ENCODE assay signal across 8 mouse cellular contexts in genomic region chr9:13299190-13299589, GRCm38 (mm10). TPM values are rescaled to one million over a fixed set of nuclear protein-coding genes. Genes with fewer than 3 reads are reported as not detected.
DNase-seq lines count a peak whose midpoint lies in the region; ATAC-seq and TF ChIP-seq lines count a peak whose summit lies in the region.

No protein-coding gene starts in this region.

- in situ Hi-C loops in CH12.LX (cut with MboI; ENCODE audit: low pct_ligation_motif_present, low pct_unique_long_range_greater_than_20kb, low sequenced_read_pairs), result no loop called here

- no peaks in the 10 kb centered on the region for H3K27me3 ChIP-seq in cerebellum, adult 2 months (ENCODE audit: control insufficient read depth, insufficient read depth, low read length)
- H3K27me3 ChIP-seq in CH12.LX (replicated peaks), result no peaks in the 10 kb centered on the region
- no peaks in the 10 kb centered on the region for H3K27me3 ChIP-seq in heart, embryonic 10.5 days (ENCODE audit: insufficient read depth, poor library complexity, severe bottlenecking)
- no peaks in the 10 kb centered on the region for H3K27me3 ChIP-seq in limb, embryonic 14.5 days (ENCODE audit: control insufficient read depth, insufficient read depth, low read length)
- H3K27me3 ChIP-seq in stomach, embryonic 15.5 days (replicated peaks), result no peaks in the 10 kb centered on the region

- H3K9me3 ChIP-seq in CH12.LX (replicated peaks; ENCODE audit: low read length), result no peaks in the 10 kb centered on the region
- H3K9me3 ChIP-seq in heart, embryonic 10.5 days, result no peaks in the 10 kb centered on the region
- H3K9me3 ChIP-seq in limb, embryonic 14.5 days (ENCODE audit: control insufficient read depth, low read length), result no peaks in the 10 kb centered on the region
- H3K9me3 ChIP-seq in stomach, embryonic 15.5 days, result no peaks in the 10 kb centered on the region

- peak overlapping the region; percentile 91 for H3K9ac ChIP-seq in CH12.LX (ENCODE audit: insufficient read depth, low read depth)
- H3K9ac ChIP-seq in limb, embryonic 14.5 days (ENCODE audit: low read depth, low read length, severe bottlenecking), result peak overlapping the region; percentile 7; the same call in 1 of the 2 replicates
- H3K9ac ChIP-seq in stomach, embryonic 15.5 days, result no peak overlapping the region

- no peaks in the 10 kb centered on the region for H3K36me3 ChIP-seq in CH12.LX (replicated peaks in 1 of 2; ENCODE audit: control insufficient read depth in 1 of 2, insufficient read depth in 1 of 2, low read length in 1 of 2)
- H3K36me3 ChIP-seq in heart, embryonic 10.5 days, result no peaks in the 10 kb centered on the region
- H3K36me3 ChIP-seq in limb, embryonic 14.5 days (ENCODE audit: control insufficient read depth, insufficient read depth, low read length), result no peaks in the 10 kb centered on the region
- no peaks in the 10 kb centered on the region for H3K36me3 ChIP-seq in stomach, embryonic 15.5 days

- TF ChIP-seq CTCF in cerebellum, adult 2 months (IDR thresholded peaks at IDR 0.05; ENCODE audit: borderline replicate concordance, insufficient read depth, low read depth, low read length), result no peak
- TF ChIP-seq CTCF in CH12.LX (conservative IDR thresholded peaks at IDR 0.05 in 1 of 2, IDR thresholded peaks at IDR 0.05 in 1 of 2; ENCODE audit: low read depth in 2 of 2, low read length in 2 of 2), result no peak

- TF ChIP-seq RAD21 in CH12.LX (IDR thresholded peaks at IDR 0.05; ENCODE audit: low read depth, low read length), result no peak

- H3K4me3 ChIP-seq in cerebellum, adult 2 months (replicated peaks; ENCODE audit: insufficient read depth, low read depth, low read length), result peak overlapping the region; percentile 49
- peak overlapping the region; percentile 64 to 89 (median 77) for H3K4me3 ChIP-seq in CH12.LX (replicated peaks in 1 of 3; ENCODE audit: low read depth in 2 of 3, low read length in 2 of 3, poor library complexity in 1 of 3)
- peak overlapping the region; percentile 73 for H3K4me3 ChIP-seq in heart, embryonic 10.5 days
- peak overlapping the region; percentile 51 for H3K4me3 ChIP-seq in limb, embryonic 14.5 days (replicated peaks; ENCODE audit: low read length)
- no peak overlapping the region; the same call in none of the 2 replicates for H3K4me3 ChIP-seq in stomach, embryonic 15.5 days (replicated peaks)

- dilution Hi-C loops in CH12.LX (cut with MboI; ENCODE audit: extremely low pct_ligation_motif_present, extremely low pct_unique_long_range_greater_than_20kb, low sequenced_read_pairs), result no loop called here

- H3K4me1 ChIP-seq in cerebellum, adult 2 months (ENCODE audit: control insufficient read depth, insufficient read depth, low read length), result peaks cover 7% of the 10 kb centered on the region; the same call in 1 of the 2 replicates
- H3K4me1 ChIP-seq in CH12.LX (ENCODE audit: control insufficient read depth in 1 of 2, insufficient read depth in 2 of 2), result peaks cover 6 to 54% of the 10 kb centered on the region in 2 experiments; a peak in 3 of 4 replicates
- peaks cover 64% of the 10 kb centered on the region for H3K4me1 ChIP-seq in heart, embryonic 10.5 days
- peaks cover 37% of the 10 kb centered on the region for H3K4me1 ChIP-seq in limb, embryonic 14.5 days (ENCODE audit: control insufficient read depth, insufficient read depth, low read length)
- peaks cover 41% of the 10 kb centered on the region for H3K4me1 ChIP-seq in stomach, embryonic 15.5 days

- H3K27ac ChIP-seq in cerebellum, adult 2 months (ENCODE audit: insufficient read depth, low read length), result peak overlapping the region; percentile 46
- peak overlapping the region; percentile 93 for H3K27ac ChIP-seq in CH12.LX (ENCODE audit: insufficient read depth, low read depth)
- H3K27ac ChIP-seq in heart, embryonic 10.5 days, result peak overlapping the region; percentile 92
- no peak overlapping the region for H3K27ac ChIP-seq in limb, embryonic 14.5 days (replicated peaks; ENCODE audit: low read depth, low read length)
- H3K27ac ChIP-seq in stomach, embryonic 15.5 days, result no peak overlapping the region

- peak overlapping the region; percentile 97 for H3K4me2 ChIP-seq in CH12.LX (ENCODE audit: insufficient read depth, low read depth, poor library complexity, severe bottlenecking)
- H3K4me2 ChIP-seq in limb, embryonic 14.5 days (replicated peaks; ENCODE audit: low read depth, low read length, severe bottlenecking), result peak overlapping the region; percentile 96
- peak overlapping the region; percentile 97 for H3K4me2 ChIP-seq in stomach, embryonic 15.5 days

- no peak for TF ChIP-seq POLR2A in cerebellum, adult 2 months (IDR thresholded peaks at IDR 0.05; ENCODE audit: borderline replicate concordance, insufficient read depth, low read length)
- TF ChIP-seq POLR2A in CH12.LX (IDR thresholded peaks at IDR 0.05; ENCODE audit: low read depth, low read length), result no peak
- TF ChIP-seq POLR2A in limb, embryonic 14.5 days (IDR thresholded peaks at IDR 0.05; ENCODE audit: borderline replicate concordance, extremely low read depth, insufficient read depth, insufficient read length), result no peak

- peak; percentile 42 to 43 for DNase-seq in cerebellum, adult 2 months
- no peak for DNase-seq in cerebellum, adult 11-12 months
- no peak for DNase-seq in CH12.LX (ENCODE audit: extremely low read depth)
- peak; percentile 70 for DNase-seq in heart, embryonic 10.5 days (ENCODE audit: low spot score)
- no peak for DNase-seq in limb, embryonic 14.5 days (ENCODE audit: low spot score)
- no peak for DNase-seq in spleen, adult 12 weeks (ENCODE audit: low spot score)
- DNase-seq in ovary, postnatal 10 days (ENCODE audit: low spot score), result no peak

- TF ChIP-seq EP300 in CH12.LX (IDR thresholded peaks at IDR 0.05; ENCODE audit: low read length), result peak; percentile 4; the same call in 1 of the 2 replicates

- ATAC-seq in limb, embryonic 14.5 days (ENCODE audit: low FRiP score, low read depth), result no peak
- no peak for ATAC-seq in stomach, embryonic 15.5 days (ENCODE audit: insufficient read depth, low FRiP score, low read depth)

- WGBS in cerebellum, adult 2 months, result 19% methylated on average over 6 of the region's 6 CpGs
- 76% methylated on average over 6 of the region's 6 CpGs for WGBS in heart, embryonic 10.5 days
- WGBS in limb, embryonic 14.5 days, result 79% methylated on average over 6 of the region's 6 CpGs
- 82% methylated on average over 6 of the region's 6 CpGs for WGBS in stomach, embryonic 15.5 days

- H3K79me2 ChIP-seq in CH12.LX (replicated peaks; ENCODE audit: control insufficient read depth, extremely low read depth, insufficient read depth, poor library complexity, severe bottlenecking), result peaks cover 41% of the 10 kb centered on the region

TF ChIP-seq in CH12.LX, 34 proteins besides CTCF, POLR2A, EP300 and RAD21 (continues in another document):
- TF ChIP-seq UBTF (IDR thresholded peaks at IDR 0.05; ENCODE audit: low read depth, low read length) (0 out of 2 replicates have a peak, but pooled peaks have one; percentile 40), ZKSCAN1 (IDR thresholded peaks at IDR 0.05; ENCODE audit: borderline replicate concordance, low read depth, low read length) (no peak), IRF4 (IDR thresholded peaks at IDR 0.05; ENCODE audit: low read depth, low read length) (no peak; the same call in 1 of the 2 replicates), MYC (IDR thresholded peaks at IDR 0.05; ENCODE audit: low read depth, low read length) (0 out of 2 replicates have a peak, but pooled peaks have one; percentile 63), NRF1 (IDR thresholded peaks at IDR 0.05; ENCODE audit: low read depth, low read length) (no peak), ZC3H11A (IDR thresholded peaks at IDR 0.05; ENCODE audit: low read depth, low read length) (no peak), CHD2 (IDR thresholded peaks at IDR 0.05; ENCODE audit: low read length) (no peak), USF2 (conservative IDR thresholded peaks at IDR 0.05; ENCODE audit: low read depth, low read length) (peak; percentile 54), JUN (IDR thresholded peaks at IDR 0.05; ENCODE audit: insufficient read depth, low read depth, low read length) (no peak), USF1 (IDR thresholded peaks at IDR 0.05; ENCODE audit: low read depth, low read length) (peak; percentile 77), BHLHE40 (IDR thresholded peaks at IDR 0.05; ENCODE audit: low read depth, low read length) (peak; percentile 87), TCF12 (IDR thresholded peaks at IDR 0.05; ENCODE audit: low read depth, low read length) (peak; percentile 28; the same call in 1 of the 2 replicates), RCOR1 (conservative IDR thresholded peaks at IDR 0.05; ENCODE audit: low read depth, low read length) (peak; percentile 70)

RNA-seq across cellular contexts. Expression of gene Maml2, which starts 1.4 kb away (rescaled TPM):
- 12.3 and 13.4 TPM in 2 replicates for polyA plus RNA-seq in cerebellum, adult 2 months (2012; rRNA removed)
- total RNA-seq in CH12.LX (2012; rRNA removed), result 4.6 and 5.9 TPM in 2 replicates
- total RNA-seq in CH12.LX (2014; rRNA removed), result 4.3 and 5.9 TPM in 2 replicates
- 5.6 and 9.1 TPM in 2 replicates for polyA plus RNA-seq in CH12.LX (2012; ENCODE audit: insufficient read length, low read depth)
- polyA plus RNA-seq in heart, embryonic 10.5 days (2016; fragmentation: Nextera tagmentation; extraction: Ambion mirVana), result 7.3 and 9.6 TPM in 2 replicates
- 9.9 and 11.4 TPM in 2 replicates for polyA plus RNA-seq in limb, embryonic 14.5 days (2012; rRNA removed)
- polyA plus RNA-seq in limb, embryonic 14.5 days (2014; fragmentation: Nextera tagmentation; extraction: Ambion mirVana), result 10.7 and 12.2 TPM in 2 replicates
- 8.5 and 9.0 TPM in 2 replicates for polyA plus RNA-seq in stomach, embryonic 15.5 days (2015; fragmentation: Nextera tagmentation; extraction: Ambion mirVana)

RNA-seq across cellular contexts. Expression of gene Ccdc82, which starts 52.4 kb away (rescaled TPM):
- polyA plus RNA-seq in cerebellum, adult 2 months (2012; rRNA removed), result 33.4 and 35.2 TPM in 2 replicates
- total RNA-seq in CH12.LX (2012; rRNA removed) (8.1 and 9.5 TPM in 2 replicates), CH12.LX (2014; rRNA removed) (11.3 and 14.2 TPM in 2 replicates)
- 11.9 and 12.6 TPM in 2 replicates for polyA plus RNA-seq in CH12.LX (2012; ENCODE audit: insufficient read length, low read depth)
- polyA plus RNA-seq in heart, embryonic 10.5 days (2016; fragmentation: Nextera tagmentation; extraction: Ambion mirVana), result 6.5 and 8.3 TPM in 2 replicates
- polyA plus RNA-seq in limb, embryonic 14.5 days (2012; rRNA removed), result 13.4 and 14.7 TPM in 2 replicates
- 8.2 TPM in 2 replicates for polyA plus RNA-seq in limb, embryonic 14.5 days (2014; fragmentation: Nextera tagmentation; extraction: Ambion mirVana)
- 8.6 and 10.8 TPM in 2 replicates for polyA plus RNA-seq in stomach, embryonic 15.5 days (2015; fragmentation: Nextera tagmentation; extraction: Ambion mirVana)

RNA-seq across cellular contexts. Expression of gene Jrkl, which starts 53.6 kb away (rescaled TPM):
- 5.4 and 5.6 TPM in 2 replicates for polyA plus RNA-seq in cerebellum, adult 2 months (2012; rRNA removed)
- total RNA-seq in CH12.LX (2012; rRNA removed), result 2.3 and 2.4 TPM in 2 replicates
- total RNA-seq in CH12.LX (2014; rRNA removed), result 3.7 and 4.2 TPM in 2 replicates
- polyA plus RNA-seq in CH12.LX (2012; ENCODE audit: insufficient read length, low read depth), result 2.5 and 3.1 TPM in 2 replicates
- polyA plus RNA-seq in heart, embryonic 10.5 days (2016; fragmentation: Nextera tagmentation; extraction: Ambion mirVana), result 7.1 and 7.8 TPM in 2 replicates
- polyA plus RNA-seq in limb, embryonic 14.5 days (2012; rRNA removed), result 4.2 and 6.0 TPM in 2 replicates
- 8.1 and 8.2 TPM in 2 replicates for polyA plus RNA-seq in limb, embryonic 14.5 days (2014; fragmentation: Nextera tagmentation; extraction: Ambion mirVana)
- polyA plus RNA-seq in stomach, embryonic 15.5 days (2015; fragmentation: Nextera tagmentation; extraction: Ambion mirVana), result 10.1 and 10.5 TPM in 2 replicates

Comparison
In these comparisons a context has a peak if more than half of its experiments do, and no peak if none do; other contexts are left out.
1. DNase-seq: peak in cerebellum, adult 2 months (2 of 2) and heart, embryonic 10.5 days (single experiment); none in cerebellum, adult 11-12 months (single experiment), CH12.LX (single experiment), limb, embryonic 14.5 days (single experiment), spleen, adult 12 weeks (single experiment) and ovary, postnatal 10 days (single experiment).
2. H3K27ac ChIP-seq: peak in cerebellum, adult 2 months (single experiment), CH12.LX (single experiment) and heart, embryonic 10.5 days (single experiment); none in limb, embryonic 14.5 days (single experiment) and stomach, embryonic 15.5 days (single experiment).
3. Peak in every context shown above with its lines, with median percentiles within 50 percentile points of each other: H3K4me2 ChIP-seq.